Mouse (Mus musculus) erythroid progenitor cell, adult 5-6 weeks (primary cell): Measurements from ENCODE around the gene Mapkbp1. TPM values are rescaled to one million over a fixed set of nuclear protein-coding genes. Genes with fewer than 3 reads are reported as not detected.

ENCODE experiments used
- ATAC-seq: replicated peaks from 2 replicates; pipeline ENCODE4 v1.8.0; 2016; ENCODE audit warnings: moderate number of reproducible peaks, mild to moderate bottlenecking, moderate TSS enrichment, inconsistent platforms; ENCODE audit not compliant: poor library complexity, low FRiP score, severe bottlenecking
- total RNA-seq, 2 experiments: library from RNA; stranded (forward) in 1 of 2; stranded (reverse) in 1 of 2; fragments of 150-400 nt in 1 of 2; fragments of 186-747, 209-891 nt in 1 of 2; gene quantifications; 2 replicates each; pipeline versions ENCODE4 v1.2.3 to v1.2.4; 2015 to 2017; ENCODE audit warnings: low replicate concordance in 2 of 2

The Mapkbp1 gene
- total RNA-seq, 2 experiments from 2014 or later: 0.42 to 1.2 TPM

GRCm38 (mm10) chr2:120006696-120007095 lies 34.2 kb downstream of the Mapkbp1 start:
- no peak for ATAC-seq

GRCm38 (mm10) chr2:120007680-120008210 lies 35.2 kb downstream of the Mapkbp1 start:
- ATAC-seq: no peak

- ATAC-seq: no peak
Observed at GRCm38 (mm10) chr2:120008672-120009071, 36.2 kb downstream of the Mapkbp1 start.

GRCm38 (mm10) chr2:120011462-120012200 lies 39.1 kb downstream of the Mapkbp1 start:
- ATAC-seq: 0 out of 2 replicates have a peak, but pooled peaks have one; percentile 51

GRCm38 (mm10) chr2:120012924-120013323 lies 40.4 kb downstream of the Mapkbp1 start:
- no peak for ATAC-seq

- no peak for ATAC-seq
Observed at GRCm38 (mm10) chr2:120013831-120014486, 41.5 kb downstream of the Mapkbp1 start.

- ATAC-seq: no peak
Observed at GRCm38 (mm10) chr2:120015882-120016281, 43.4 kb downstream of the Mapkbp1 start.

- ATAC-seq: no peak
Observed at GRCm38 (mm10) chr2:120017599-120017998, 45.1 kb downstream of the Mapkbp1 start.

- no peak for ATAC-seq
Observed at GRCm38 (mm10) chr2:120024337-120024736, 51.8 kb downstream of the Mapkbp1 start.

- peak; percentile 96 for ATAC-seq
Observed at GRCm38 (mm10) chr2:120026984-120027949, 54.8 kb downstream of the Mapkbp1 start, which contains the start of the genes Jmjd7 and Gm28042. Gene Jmjd7 (plus strand): TSS chr2:120027483. Gene Gm28042 (plus strand): TSS chr2:120027493.

GRCm38 (mm10) chr2:120027950-120028331 lies 55.4 kb downstream of the Mapkbp1 start:
- ATAC-seq: no peak

- ATAC-seq: no peak
Observed at GRCm38 (mm10) chr2:120030380-120030779, 57.9 kb downstream of the Mapkbp1 start.

- no peak for ATAC-seq
Observed at GRCm38 (mm10) chr2:120032726-120033467, 60.4 kb downstream of the Mapkbp1 start, which contains the start of gene Pla2g4b. Gene Pla2g4b (plus strand): TSS chr2:120033417.

- ATAC-seq: no peak
Observed at GRCm38 (mm10) chr2:120033726-120034125, 61.2 kb downstream of the Mapkbp1 start.

- ATAC-seq: no peak
Observed at GRCm38 (mm10) chr2:120037744-120038143, 65.2 kb downstream of the Mapkbp1 start.

- ATAC-seq: no peak
Observed at GRCm38 (mm10) chr2:120040991-120041390, 68.5 kb downstream of the Mapkbp1 start.

GRCm38 (mm10) chr2:120044101-120044603 lies 71.7 kb downstream of the Mapkbp1 start:
- ATAC-seq: no peak

GRCm38 (mm10) chr2:120044676-120045075 lies 72.2 kb downstream of the Mapkbp1 start:
- ATAC-seq: no peak
